Mouse (Mus musculus): Measurements from ENCODE around the gene Dgkz. TPM values are rescaled to one million over a fixed set of nuclear protein-coding genes. Genes with fewer than 3 reads are reported as not detected.
A peak's percentile ranks its signal among the peaks of the same experiment; 100 is the strongest.

Dgkz gene
- polyA plus RNA-seq, 1 experiment: 40.4 TPM

DNA sequence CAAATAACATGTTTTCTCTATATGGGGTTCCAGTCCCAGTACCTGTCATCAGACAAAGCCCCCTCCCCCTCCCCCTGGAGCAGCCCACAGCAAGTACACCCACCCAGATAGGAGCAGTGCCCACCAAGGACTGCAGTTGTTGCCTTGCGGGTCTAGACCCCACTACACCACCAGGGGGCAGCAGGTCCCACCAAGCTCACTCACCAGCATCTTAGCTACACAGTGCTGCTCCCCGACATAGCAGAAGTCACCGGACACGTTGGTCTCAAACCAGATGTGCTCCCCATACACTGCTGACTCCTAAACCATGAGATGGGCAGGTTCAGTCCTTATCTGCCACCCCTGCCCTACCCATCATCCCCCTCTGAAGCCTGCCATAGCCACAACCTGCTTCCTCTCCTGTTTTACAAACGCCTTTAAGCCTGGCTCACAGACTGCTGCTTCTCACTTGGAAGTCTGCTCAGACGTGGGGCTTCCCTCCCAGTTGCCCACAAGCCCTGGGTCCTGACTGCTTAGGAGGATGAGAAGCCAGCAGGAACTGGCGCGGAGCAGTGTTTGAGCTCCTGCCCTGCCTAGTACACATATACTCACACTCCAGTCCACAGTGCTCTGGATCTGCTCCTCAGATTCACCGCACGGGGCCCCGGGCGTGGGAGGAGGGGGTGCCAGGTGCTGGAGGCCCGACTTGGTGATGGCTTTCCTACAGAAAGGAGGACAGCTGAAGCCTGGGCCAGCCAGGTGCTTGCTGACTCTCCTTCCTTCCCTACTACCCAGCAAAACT, 31.3 kb downstream of the Dgkz start:
- H3K4me1 ChIP-seq (ENCODE audit: control insufficient read depth, insufficient read depth, low read length): 0 out of 2 replicates have a peak, but pooled peaks cover 6% of the 10 kb centered on the region
- H3K4me3 ChIP-seq (ENCODE audit: insufficient read depth, low read length): no peak overlapping the region
- no peak overlapping the region for H3K27ac ChIP-seq (ENCODE audit: insufficient read depth, low read length)
- peak; percentile 99 for TF ChIP-seq CTCF (IDR thresholded peaks at IDR 0.05; ENCODE audit: borderline replicate concordance, insufficient read depth, low read length)
- TF ChIP-seq POLR2A (IDR thresholded peaks at IDR 0.05; ENCODE audit: low read depth, low read length): no peak

GRCm38 (mm10) chr2:91942356-91942755, 33.3 kb downstream of the Dgkz start:
- TF ChIP-seq POLR2A (IDR thresholded peaks at IDR 0.05; ENCODE audit: low read depth, low read length): no peak
- no peak for TF ChIP-seq CTCF (IDR thresholded peaks at IDR 0.05; ENCODE audit: borderline replicate concordance, insufficient read depth, low read length)
- H3K27ac ChIP-seq (ENCODE audit: insufficient read depth, low read length): no peak overlapping the region
- H3K4me3 ChIP-seq (ENCODE audit: insufficient read depth, low read length): no peak overlapping the region
- 0 out of 2 replicates have a peak, but pooled peaks cover under 1% of the 10 kb centered on the region for H3K4me1 ChIP-seq (ENCODE audit: control insufficient read depth, insufficient read depth, low read length)

DNA sequence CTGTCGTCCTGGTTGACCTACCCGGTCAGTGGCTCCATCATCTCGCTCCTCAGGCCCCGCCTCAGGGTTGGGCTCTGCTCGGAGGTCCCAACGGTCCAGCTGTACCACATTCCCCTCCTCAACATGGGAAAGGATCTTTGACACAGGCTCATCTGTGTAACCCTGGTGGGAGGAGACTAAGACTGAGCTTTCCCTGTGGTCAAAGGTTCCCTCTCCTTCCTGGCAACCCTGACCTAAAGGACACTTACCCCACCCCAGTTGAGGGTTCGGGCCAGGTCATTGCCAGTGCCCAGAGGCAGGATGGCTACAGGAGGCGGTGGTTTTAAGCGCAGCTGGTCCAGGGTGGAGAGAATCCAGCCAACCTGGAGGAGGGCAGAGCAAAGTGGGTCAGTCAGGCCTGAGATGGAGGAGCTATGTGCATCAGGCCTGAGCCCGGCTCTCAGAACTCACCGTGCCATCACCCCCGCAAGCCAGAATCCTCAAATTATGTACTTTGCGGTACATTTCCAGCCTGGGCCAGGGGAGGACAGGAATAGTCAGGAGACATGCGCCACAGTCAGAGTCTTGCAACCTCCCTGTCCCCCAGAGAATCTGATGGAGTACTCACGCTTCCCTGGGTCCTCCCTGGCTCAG, 36.2 kb downstream of the Dgkz start:
- TF ChIP-seq POLR2A (IDR thresholded peaks at IDR 0.05; ENCODE audit: low read depth, low read length): no peak
- TF ChIP-seq CTCF (IDR thresholded peaks at IDR 0.05; ENCODE audit: borderline replicate concordance, insufficient read depth, low read length): no peak
- H3K4me3 ChIP-seq (ENCODE audit: insufficient read depth, low read length): no peak overlapping the region
- H3K4me1 ChIP-seq (ENCODE audit: control insufficient read depth, insufficient read depth, low read length): no peaks in the 10 kb centered on the region
- H3K27ac ChIP-seq (ENCODE audit: insufficient read depth, low read length): no peak overlapping the region

GRCm38 (mm10) chr2:91936154-91936553, 39.5 kb downstream of the Dgkz start:
- Histone ChIP-seq H3K27ac (ENCODE audit: insufficient read depth, low read length) (no peak overlapping the region), H3K4me1 (ENCODE audit: control insufficient read depth, insufficient read depth, low read length) (no peaks in the 10 kb centered on the region), H3K4me3 (ENCODE audit: insufficient read depth, low read length) (no peak overlapping the region)
- TF ChIP-seq CTCF (IDR thresholded peaks at IDR 0.05; ENCODE audit: borderline replicate concordance, insufficient read depth, low read length): no peak
- TF ChIP-seq POLR2A (IDR thresholded peaks at IDR 0.05; ENCODE audit: low read depth, low read length): no peak

GRCm38 (mm10) chr2:91934826-91935525, 40.7 kb downstream of the Dgkz start:
- Histone ChIP-seq H3K27ac (ENCODE audit: insufficient read depth, low read length) (no peak overlapping the region), H3K4me3 (ENCODE audit: insufficient read depth, low read length) (no peak overlapping the region), H3K4me1 (ENCODE audit: control insufficient read depth, insufficient read depth, low read length) (no peaks in the 10 kb centered on the region)
- no peak for TF ChIP-seq POLR2A (IDR thresholded peaks at IDR 0.05; ENCODE audit: low read depth, low read length)
- TF ChIP-seq CTCF (IDR thresholded peaks at IDR 0.05; ENCODE audit: borderline replicate concordance, insufficient read depth, low read length): no peak

DNA sequence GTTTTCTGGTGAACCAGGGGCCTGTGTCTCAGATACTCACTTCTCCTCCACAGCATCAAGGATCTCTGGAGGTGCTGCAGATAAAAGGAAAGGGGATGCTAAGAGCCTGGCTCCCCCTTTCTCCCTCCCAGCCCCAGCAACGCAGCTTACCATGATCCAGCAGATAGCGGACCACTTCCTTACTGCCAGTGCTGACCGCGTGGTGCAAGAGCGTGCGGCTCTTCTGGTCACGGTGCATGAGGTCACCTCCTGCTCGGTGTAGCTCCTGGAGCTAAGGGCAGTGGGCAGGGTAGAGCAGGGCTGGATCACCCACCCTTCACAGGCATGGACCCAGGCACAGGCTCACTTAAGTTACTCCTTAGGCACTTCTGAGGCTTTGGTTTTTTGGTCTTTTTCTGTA, 41.6 kb downstream of the Dgkz start:
- TF ChIP-seq POLR2A (IDR thresholded peaks at IDR 0.05; ENCODE audit: low read depth, low read length) (no peak), CTCF (IDR thresholded peaks at IDR 0.05; ENCODE audit: borderline replicate concordance, insufficient read depth, low read length) (no peak)
- Histone ChIP-seq H3K4me1 (ENCODE audit: control insufficient read depth, insufficient read depth, low read length) (no peaks in the 10 kb centered on the region), H3K4me3 (ENCODE audit: insufficient read depth, low read length) (no peak overlapping the region), H3K27ac (ENCODE audit: insufficient read depth, low read length) (no peak overlapping the region)

DNA sequence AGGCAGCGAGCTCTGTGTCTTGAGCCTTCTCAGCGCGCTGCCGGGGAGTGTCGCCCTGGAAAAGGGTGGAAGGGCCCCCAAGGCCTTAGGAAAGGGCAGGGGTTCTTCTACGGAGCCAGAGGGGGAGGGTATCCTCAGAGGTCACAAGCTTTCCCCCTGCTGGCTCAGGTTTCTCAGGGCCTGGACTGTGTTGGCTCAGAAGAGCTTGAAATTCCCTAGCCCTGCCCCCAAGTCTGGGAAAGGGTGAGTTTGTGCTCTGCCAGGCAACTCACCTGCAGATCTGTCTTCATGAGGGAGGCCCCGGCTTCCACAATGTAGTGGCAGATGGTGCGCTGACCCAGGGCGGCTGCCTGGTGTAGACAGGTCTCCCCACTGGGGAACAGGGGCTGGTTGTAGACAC, 42.2 kb downstream of the Dgkz start:
- TF ChIP-seq CTCF (IDR thresholded peaks at IDR 0.05; ENCODE audit: borderline replicate concordance, insufficient read depth, low read length): no peak
- no peak for TF ChIP-seq POLR2A (IDR thresholded peaks at IDR 0.05; ENCODE audit: low read depth, low read length)
- Histone ChIP-seq H3K4me3 (ENCODE audit: insufficient read depth, low read length) (no peak overlapping the region), H3K4me1 (ENCODE audit: control insufficient read depth, insufficient read depth, low read length) (no peaks in the 10 kb centered on the region), H3K27ac (ENCODE audit: insufficient read depth, low read length) (no peak overlapping the region)

DNA sequence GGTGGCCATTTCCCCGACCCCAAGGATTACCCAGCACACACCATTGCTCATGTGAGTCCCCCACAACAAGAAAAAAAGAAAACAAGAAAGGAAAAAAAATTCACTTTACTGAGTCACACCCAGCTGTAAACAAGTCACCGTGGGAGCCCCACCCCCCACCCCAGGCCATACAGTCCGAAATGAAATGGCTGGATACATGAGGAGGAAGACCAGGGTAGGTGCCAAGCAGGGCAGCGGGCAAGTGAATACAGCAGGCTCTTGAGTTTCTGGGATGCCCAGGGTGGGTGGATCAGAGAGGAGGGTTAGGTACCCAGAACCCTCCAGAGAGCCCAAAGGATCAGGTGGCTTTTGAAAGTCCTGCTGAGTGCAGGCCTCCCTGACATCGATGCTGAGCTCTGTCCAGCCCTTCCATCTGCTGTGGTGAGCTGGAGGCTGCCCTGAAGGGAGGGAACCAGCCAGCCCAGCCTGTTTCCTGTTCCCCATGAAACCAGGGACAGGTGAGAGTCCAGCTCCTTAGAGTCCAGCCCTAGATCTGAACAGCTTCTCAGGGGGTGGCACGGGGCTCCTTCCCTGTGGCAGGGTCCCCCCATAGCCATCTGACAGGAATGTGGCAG, 42.8 kb downstream of the Dgkz start:
- Histone ChIP-seq H3K27ac (ENCODE audit: insufficient read depth, low read length) (no peak overlapping the region), H3K4me3 (ENCODE audit: insufficient read depth, low read length) (no peak overlapping the region), H3K4me1 (ENCODE audit: control insufficient read depth, insufficient read depth, low read length) (no peaks in the 10 kb centered on the region)
- TF ChIP-seq POLR2A (IDR thresholded peaks at IDR 0.05; ENCODE audit: low read depth, low read length) (no peak), CTCF (IDR thresholded peaks at IDR 0.05; ENCODE audit: borderline replicate concordance, insufficient read depth, low read length) (no peak)

GRCm38 (mm10) chr2:91932160-91932711, 43.4 kb downstream of the Dgkz start, which contains the start of gene Mdk:
Gene Mdk (minus strand): TSS chr2:91932297.
- Histone ChIP-seq H3K27ac (ENCODE audit: insufficient read depth, low read length) (no peak within 1 kb of the TSS), H3K4me3 (ENCODE audit: insufficient read depth, low read length) (peak within 1 kb of the TSS; percentile 11), H3K4me1 (ENCODE audit: control insufficient read depth, insufficient read depth, low read length) (no peaks in the 10 kb centered on the region)
- TF ChIP-seq CTCF (IDR thresholded peaks at IDR 0.05; ENCODE audit: borderline replicate concordance, insufficient read depth, low read length) (no peak), POLR2A (IDR thresholded peaks at IDR 0.05; ENCODE audit: low read depth, low read length) (no peak)

All from embryonic fibroblast, embryonic 13.5 days (primary cell).